Mouse (Mus musculus): ENCODE measurements around the gene Hist1h4c.

DNA sequence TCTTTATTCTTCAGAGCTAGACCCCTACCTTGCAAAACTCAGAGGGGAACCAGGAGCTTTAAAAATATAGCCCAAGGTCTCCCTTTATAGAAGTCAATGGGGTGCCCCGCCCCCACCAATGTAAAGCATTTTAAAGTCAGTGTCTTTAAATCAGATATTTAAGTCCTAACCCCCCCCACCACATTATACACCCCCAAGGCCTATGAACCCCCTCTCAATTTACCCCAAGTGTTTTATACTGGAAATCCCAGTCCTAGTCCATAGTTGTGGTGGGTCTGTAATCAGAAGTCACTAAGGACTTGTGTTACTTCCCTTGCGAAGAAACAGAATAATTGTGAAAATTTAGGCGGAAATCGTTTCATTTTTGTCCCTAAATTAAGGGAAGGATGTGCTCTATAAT, 39.8 kb upstream of the Hist1h4c start:
- TF ChIP-seq CTCF (IDR thresholded peaks at IDR 0.05; ENCODE audit: low read depth, low read length) = no peak
- no peak for TF ChIP-seq GATA1 (IDR thresholded peaks at IDR 0.05; ENCODE audit: borderline replicate concordance, low read length)
- no peak for TF ChIP-seq GATA2 (IDR thresholded peaks at IDR 0.05; ENCODE audit: borderline replicate concordance, low read depth, low read length)
